ENCODE assay signal across 8 mouse cellular contexts in genomic region chr7:28339213-28339917, GRCm38 (mm10). TPM values are rescaled to one million over a fixed set of nuclear protein-coding genes. Genes with fewer than 3 reads are reported as not detected.
A peak's percentile ranks its signal among the peaks of the same experiment; 100 is the strongest.
DNase-seq lines count a peak whose midpoint lies in the region; ATAC-seq lines count a peak whose summit lies in the region.

No protein-coding gene starts in this region.

- peak overlapping the region; percentile 65 for H3K4me3 ChIP-seq in brown adipose tissue, adult 24 weeks (ENCODE audit: insufficient read depth, low read depth, low read length)
- peak overlapping the region; percentile 94 for H3K4me3 ChIP-seq in forebrain, embryonic 12.5 days (replicated peaks)
- peak overlapping the region; percentile 73 for H3K4me3 ChIP-seq in limb, embryonic 10.5 days
- H3K4me3 ChIP-seq in midbrain, embryonic 10.5 days, result peak overlapping the region; percentile 89
- H3K4me3 ChIP-seq in stomach, embryonic 15.5 days (replicated peaks), result peak overlapping the region; percentile 65

- no peaks in the 10 kb centered on the region for H3K9me3 ChIP-seq in forebrain, embryonic 12.5 days
- no peaks in the 10 kb centered on the region for H3K9me3 ChIP-seq in limb, embryonic 10.5 days (replicated peaks)
- no peaks in the 10 kb centered on the region for H3K9me3 ChIP-seq in midbrain, embryonic 10.5 days (replicated peaks)
- H3K9me3 ChIP-seq in stomach, embryonic 15.5 days, result no peaks in the 10 kb centered on the region

- H3K27ac ChIP-seq in brown adipose tissue, adult 24 weeks (replicated peaks; ENCODE audit: low read depth, low read length), result peak overlapping the region; percentile 97
- peak overlapping the region; percentile 82 for H3K27ac ChIP-seq in forebrain, embryonic 12.5 days
- H3K27ac ChIP-seq in limb, embryonic 10.5 days, result peak overlapping the region; percentile 93
- peak overlapping the region; percentile 94 for H3K27ac ChIP-seq in midbrain, embryonic 10.5 days (replicated peaks)
- peak overlapping the region; percentile 86 for H3K27ac ChIP-seq in stomach, embryonic 15.5 days

- peak overlapping the region; percentile 94; the same call in 1 of the 2 replicates for H3K9ac ChIP-seq in forebrain, embryonic 12.5 days
- peak overlapping the region; percentile 45 for H3K9ac ChIP-seq in stomach, embryonic 15.5 days

- peak; percentile 58 for DNase-seq in embryo, embryonic 10 days (ENCODE audit: low spot score)
- DNase-seq in embryo, embryonic 9.5 days (ENCODE audit: extremely low spot score), result no peak
- peak; percentile 61 to 67 for DNase-seq in heart, postnatal 36 days
- DNase-seq in limb, embryonic 10.5 days (ENCODE audit: low spot score), result no peak
- peak; percentile 36 for DNase-seq in midbrain, embryonic 10.5 days (ENCODE audit: low spot score)

- H3K4me2 ChIP-seq in forebrain, embryonic 12.5 days, result peak overlapping the region; percentile 84
- peak overlapping the region; percentile 61 for H3K4me2 ChIP-seq in stomach, embryonic 15.5 days

- H3K27me3 ChIP-seq in forebrain, embryonic 12.5 days, result peaks cover 10% of the 10 kb centered on the region; the same call in 1 of the 2 replicates
- no peaks in the 10 kb centered on the region for H3K27me3 ChIP-seq in limb, embryonic 10.5 days (ENCODE audit: low read depth, poor library complexity, severe bottlenecking)
- no peaks in the 10 kb centered on the region for H3K27me3 ChIP-seq in midbrain, embryonic 10.5 days (ENCODE audit: low read depth, poor library complexity, severe bottlenecking)
- H3K27me3 ChIP-seq in stomach, embryonic 15.5 days (replicated peaks), result no peaks in the 10 kb centered on the region

- intact Hi-C loops in heart, postnatal 36 days (cut with DNase I), result loop anchor here (5.0 kb wide), 1 partner anchor 62 kb away; the partner anchor contains the start of gene Eid2b

- H3K36me3 ChIP-seq in forebrain, embryonic 12.5 days (replicated peaks), result 0 out of 2 replicates have a peak, but pooled peaks cover 14% of the 10 kb centered on the region
- H3K36me3 ChIP-seq in limb, embryonic 10.5 days, result peaks cover 22% of the 10 kb centered on the region
- peaks cover 19% of the 10 kb centered on the region for H3K36me3 ChIP-seq in midbrain, embryonic 10.5 days
- H3K36me3 ChIP-seq in stomach, embryonic 15.5 days, result 0 out of 2 replicates have a peak, but pooled peaks cover 8% of the 10 kb centered on the region

- H3K4me1 ChIP-seq in brown adipose tissue, adult 24 weeks (ENCODE audit: control insufficient read depth, insufficient read depth, insufficient read length, low read length), result peaks cover 2% of the 10 kb centered on the region; the same call in 1 of the 2 replicates
- H3K4me1 ChIP-seq in forebrain, embryonic 12.5 days, result peaks cover 20% of the 10 kb centered on the region
- H3K4me1 ChIP-seq in limb, embryonic 10.5 days, result peaks cover 35% of the 10 kb centered on the region
- H3K4me1 ChIP-seq in midbrain, embryonic 10.5 days, result peaks cover 37% of the 10 kb centered on the region
- H3K4me1 ChIP-seq in stomach, embryonic 15.5 days, result peaks cover 3% of the 10 kb centered on the region; the same call in 1 of the 2 replicates

- 78% methylated on average over 19 of the region's 19 CpGs for WGBS in forebrain, embryonic 12.5 days
- WGBS in limb, embryonic 10.5 days, result 83% methylated on average over 19 of the region's 19 CpGs
- WGBS in midbrain, embryonic 10.5 days, result 79% methylated on average over 19 of the region's 19 CpGs
- 75% methylated on average over 19 of the region's 19 CpGs for WGBS in stomach, embryonic 15.5 days

- no peak; the same call in 1 of the 2 replicates for ATAC-seq in forebrain, embryonic 12.5 days (ENCODE audit: low FRiP score)
- no peak for ATAC-seq in stomach, embryonic 15.5 days (ENCODE audit: insufficient read depth, low FRiP score, low read depth)

RNA-seq across cellular contexts. Expression of gene Supt5, which starts 0.8 kb away (rescaled TPM):
- 25.7 and 30.4 TPM in 2 replicates for polyA plus RNA-seq in brown adipose tissue, adult 24 weeks (2012; ENCODE audit: insufficient read depth, insufficient read length, missing spikeins)
- polyA plus RNA-seq in forebrain, embryonic 12.5 days (2016; fragmentation: Nextera tagmentation; extraction: Ambion mirVana), result 106 and 117 TPM in 2 replicates
- 10 to 100 TPM; 56.8 to 62.8 TPM for total RNA-seq in heart, postnatal 36 days (2021)
- polyA plus RNA-seq in limb, embryonic 10.5 days (2016; fragmentation: Nextera tagmentation; extraction: Ambion mirVana), result 123 and 124 TPM in 2 replicates
- 113 and 122 TPM in 2 replicates for polyA plus RNA-seq in midbrain, embryonic 10.5 days (2016; fragmentation: Nextera tagmentation; extraction: Ambion mirVana)
- 70.6 and 84.4 TPM in 2 replicates for polyA plus RNA-seq in stomach, embryonic 15.5 days (2015; fragmentation: Nextera tagmentation; extraction: Ambion mirVana)

RNA-seq across cellular contexts. Expression of gene Rps16, which starts 11.1 kb away (rescaled TPM):
- 404 and 482 TPM in 2 replicates for polyA plus RNA-seq in brown adipose tissue, adult 24 weeks (2012; ENCODE audit: insufficient read depth, insufficient read length, missing spikeins)
- 594 and 628 TPM in 2 replicates for polyA plus RNA-seq in forebrain, embryonic 12.5 days (2016; fragmentation: Nextera tagmentation; extraction: Ambion mirVana)
- total RNA-seq in heart, postnatal 36 days (2021), result 100 to 1,000 TPM; 494 to 516 TPM
- polyA plus RNA-seq in limb, embryonic 10.5 days (2016; fragmentation: Nextera tagmentation; extraction: Ambion mirVana), result 972 and 1,174 TPM in 2 replicates
- 726 and 912 TPM in 2 replicates for polyA plus RNA-seq in midbrain, embryonic 10.5 days (2016; fragmentation: Nextera tagmentation; extraction: Ambion mirVana)
- polyA plus RNA-seq in stomach, embryonic 15.5 days (2015; fragmentation: Nextera tagmentation; extraction: Ambion mirVana), result 826 and 1,031 TPM in 2 replicates

RNA-seq across cellular contexts. Expression of gene Timm50, which starts 27.5 kb away (rescaled TPM):
- polyA plus RNA-seq in brown adipose tissue, adult 24 weeks (2012; ENCODE audit: insufficient read depth, insufficient read length, missing spikeins), result 99.5 and 124 TPM in 2 replicates
- polyA plus RNA-seq in forebrain, embryonic 12.5 days (2016; fragmentation: Nextera tagmentation; extraction: Ambion mirVana), result 189 and 196 TPM in 2 replicates
- total RNA-seq in heart, postnatal 36 days (2021), result 10 to 100 TPM; 58.9 to 66.3 TPM
- 223 and 243 TPM in 2 replicates for polyA plus RNA-seq in limb, embryonic 10.5 days (2016; fragmentation: Nextera tagmentation; extraction: Ambion mirVana)
- 249 and 261 TPM in 2 replicates for polyA plus RNA-seq in midbrain, embryonic 10.5 days (2016; fragmentation: Nextera tagmentation; extraction: Ambion mirVana)
- polyA plus RNA-seq in stomach, embryonic 15.5 days (2015; fragmentation: Nextera tagmentation; extraction: Ambion mirVana), result 137 and 138 TPM in 2 replicates

RNA-seq across cellular contexts. Expression of gene Plekhg2, which starts 33.0 kb away (rescaled TPM):
- polyA plus RNA-seq in brown adipose tissue, adult 24 weeks (2012; ENCODE audit: insufficient read depth, insufficient read length, missing spikeins), result 3.1 and 3.5 TPM in 2 replicates
- 67.0 and 69.7 TPM in 2 replicates for polyA plus RNA-seq in forebrain, embryonic 12.5 days (2016; fragmentation: Nextera tagmentation; extraction: Ambion mirVana)
- 10 to 100 TPM; 15.1 to 15.8 TPM for total RNA-seq in heart, postnatal 36 days (2021)
- 90.5 and 118 TPM in 2 replicates for polyA plus RNA-seq in limb, embryonic 10.5 days (2016; fragmentation: Nextera tagmentation; extraction: Ambion mirVana)
- polyA plus RNA-seq in midbrain, embryonic 10.5 days (2016; fragmentation: Nextera tagmentation; extraction: Ambion mirVana), result 69.7 and 82.9 TPM in 2 replicates
- polyA plus RNA-seq in stomach, embryonic 15.5 days (2015; fragmentation: Nextera tagmentation; extraction: Ambion mirVana), result 48.4 and 52.3 TPM in 2 replicates

RNA-seq across cellular contexts. Expression of gene Dll3, which starts 37.3 kb away (rescaled TPM):
- not detected in 2 replicates for polyA plus RNA-seq in brown adipose tissue, adult 24 weeks (2012; ENCODE audit: insufficient read depth, insufficient read length, missing spikeins)
- 42.9 and 43.5 TPM in 2 replicates for polyA plus RNA-seq in forebrain, embryonic 12.5 days (2016; fragmentation: Nextera tagmentation; extraction: Ambion mirVana)
- total RNA-seq in heart, postnatal 36 days (2021), result not detected
- polyA plus RNA-seq in limb, embryonic 10.5 days (2016; fragmentation: Nextera tagmentation; extraction: Ambion mirVana), result 0.56 and 2.3 TPM in 2 replicates
- polyA plus RNA-seq in midbrain, embryonic 10.5 days (2016; fragmentation: Nextera tagmentation; extraction: Ambion mirVana), result 39.0 and 61.2 TPM in 2 replicates
- 3.8 and 3.9 TPM in 2 replicates for polyA plus RNA-seq in stomach, embryonic 15.5 days (2015; fragmentation: Nextera tagmentation; extraction: Ambion mirVana)

Comparison
In these comparisons a context has a peak if more than half of its experiments do, and no peak if none do; other contexts are left out.
1. DNase-seq: peak in embryo, embryonic 10 days (single experiment), heart, postnatal 36 days (2 of 2) and midbrain, embryonic 10.5 days (single experiment); none in embryo, embryonic 9.5 days (single experiment) and limb, embryonic 10.5 days (single experiment).
2. Peak in every context shown above with its lines, with median percentiles within 50 percentile points of each other: H3K27ac ChIP-seq and H3K4me3 ChIP-seq.